Mouse (Mus musculus): Measurements from ENCODE around the gene Myo19. TPM values are rescaled to one million over a fixed set of nuclear protein-coding genes. Genes with fewer than 3 reads are reported as not detected.

The Myo19 gene
- polyA plus RNA-seq, 1 experiment from 2014 or later, result 8.8 TPM

DNA sequence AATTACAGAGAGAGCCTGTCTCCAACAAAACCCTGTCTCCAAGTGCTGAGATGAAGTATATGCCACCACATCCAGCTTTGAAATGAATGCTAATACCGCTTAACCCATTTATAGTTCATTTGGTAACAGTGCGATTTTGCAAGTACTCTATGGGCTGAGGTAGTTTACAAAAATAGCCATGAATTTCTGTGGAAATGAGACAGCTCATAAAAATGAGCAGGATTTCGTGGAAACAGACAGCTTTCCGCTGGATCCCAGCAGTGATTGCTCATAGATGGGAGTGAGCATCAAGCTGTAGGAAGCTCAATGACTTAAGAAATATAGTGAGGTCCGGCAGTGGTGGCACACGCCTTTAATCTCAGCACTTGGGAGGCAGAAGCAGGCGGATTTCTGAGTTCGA, 41.0 kb downstream of the Myo19 start:
- Histone ChIP-seq H3K4me2 (replicated peaks) (no peak overlapping the region), H3K4me3 (no peak overlapping the region), H3K4me1 (peaks cover 5% of the 10 kb centered on the region; the same call in 1 of the 2 replicates), H3K36me3 (no peaks in the 10 kb centered on the region), H3K9ac (no peak overlapping the region), H3K27ac (no peak overlapping the region), H3K27me3 (no peaks in the 10 kb centered on the region), H3K9me3 (replicated peaks) (no peaks in the 10 kb centered on the region)
- ATAC-seq (ENCODE audit: low FRiP score), result no peak
- WGBS, result 87% methylated on average over 8 of the region's 8 CpGs

DNA sequence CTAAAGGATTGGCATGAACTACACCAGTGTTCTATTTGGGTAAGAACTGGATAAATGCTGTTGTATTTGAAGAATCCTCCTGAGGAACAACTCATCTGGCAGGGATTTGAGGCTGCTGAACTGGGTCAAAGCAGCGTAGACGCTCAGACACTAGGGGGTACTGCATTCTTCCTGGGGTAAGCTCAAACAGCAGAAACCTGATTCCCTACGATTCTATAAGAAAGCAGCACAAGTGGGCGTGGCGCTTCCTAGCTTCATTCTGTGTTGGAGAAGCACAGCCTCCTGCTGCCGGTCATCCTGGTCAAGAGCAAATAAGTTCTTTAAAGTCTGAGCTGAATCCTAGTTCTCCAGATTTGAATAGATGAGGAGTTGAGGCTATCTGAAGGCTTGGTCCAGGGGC, 52.3 kb downstream of the Myo19 start:
- Histone ChIP-seq H3K4me1 (no peaks in the 10 kb centered on the region), H3K27me3 (no peaks in the 10 kb centered on the region), H3K27ac (no peak overlapping the region), H3K36me3 (no peaks in the 10 kb centered on the region), H3K9me3 (replicated peaks) (no peaks in the 10 kb centered on the region), H3K4me2 (replicated peaks) (no peak overlapping the region), H3K9ac (no peak overlapping the region), H3K4me3 (no peak overlapping the region)
- WGBS, result 14% methylated on average over 6 of the region's 6 CpGs
- ATAC-seq (ENCODE audit: low FRiP score), result no peak

GRCm38 (mm10) chr11:84939508-84940053, 59.6 kb downstream of the Myo19 start:
- WGBS, result 48% methylated on average over 8 of the region's 8 CpGs
- Histone ChIP-seq H3K4me2 (replicated peaks) (no peak overlapping the region), H3K4me1 (peaks cover 12% of the 10 kb centered on the region), H3K27ac (no peak overlapping the region), H3K9ac (no peak overlapping the region), H3K27me3 (peaks cover 17% of the 10 kb centered on the region), H3K4me3 (no peak overlapping the region), H3K9me3 (replicated peaks) (no peaks in the 10 kb centered on the region), H3K36me3 (no peaks in the 10 kb centered on the region)
- no peak for ATAC-seq (ENCODE audit: low FRiP score)

DNA sequence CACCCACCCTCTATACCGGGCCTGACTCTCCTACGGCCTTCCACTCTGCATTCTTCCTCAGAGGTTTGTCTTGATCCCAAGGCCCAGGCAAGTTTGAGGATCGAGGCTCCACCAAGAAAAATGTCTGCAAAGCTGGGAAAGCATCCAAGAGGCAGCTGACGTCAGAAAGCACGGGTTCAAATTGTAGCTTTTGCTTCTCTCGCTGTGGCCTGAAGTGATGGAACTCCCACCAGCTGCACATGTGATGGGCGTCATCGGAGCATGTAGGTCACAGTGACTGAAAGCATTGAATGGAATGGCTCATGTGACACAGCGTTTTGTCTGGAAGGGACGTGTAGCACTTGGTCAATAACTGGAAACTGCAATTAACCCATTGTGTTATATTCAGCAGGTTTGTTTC, 60.2 kb downstream of the Myo19 start:
- H3K4me3 ChIP-seq, result no peak overlapping the region
- 65% methylated on average over 10 of the region's 10 CpGs for WGBS
- H3K27ac ChIP-seq, result no peak overlapping the region
- no peak overlapping the region for H3K4me2 ChIP-seq (replicated peaks)
- H3K9me3 ChIP-seq (replicated peaks), result no peaks in the 10 kb centered on the region
- H3K27me3 ChIP-seq, result peaks cover 18% of the 10 kb centered on the region
- H3K4me1 ChIP-seq, result peaks cover 18% of the 10 kb centered on the region
- H3K36me3 ChIP-seq, result no peaks in the 10 kb centered on the region
- no peak for ATAC-seq (ENCODE audit: low FRiP score)
- H3K9ac ChIP-seq, result no peak overlapping the region

GRCm38 (mm10) chr11:84943948-84944347, 64.0 kb downstream of the Myo19 start:
- H3K27me3 ChIP-seq, result peaks cover 24% of the 10 kb centered on the region
- no peaks in the 10 kb centered on the region for H3K9me3 ChIP-seq (replicated peaks)
- H3K27ac ChIP-seq, result no peak overlapping the region
- H3K9ac ChIP-seq, result no peak overlapping the region
- H3K36me3 ChIP-seq, result no peaks in the 10 kb centered on the region
- peaks cover 19% of the 10 kb centered on the region for H3K4me1 ChIP-seq
- WGBS, result under 1% methylated on average over 15 of the region's 15 CpGs
- no peak for ATAC-seq (ENCODE audit: low FRiP score)
- H3K4me3 ChIP-seq, result peak overlapping the region; percentile 20; the same call in 1 of the 2 replicates
- peak overlapping the region; percentile 41 for H3K4me2 ChIP-seq (replicated peaks)

GRCm38 (mm10) chr11:84944639-84945435, 64.9 kb downstream of the Myo19 start:
- WGBS, result 5% methylated on average over 12 of the region's 12 CpGs
- Histone ChIP-seq H3K9ac (no peak overlapping the region), H3K9me3 (replicated peaks) (no peaks in the 10 kb centered on the region), H3K4me2 (replicated peaks) (peak overlapping the region; percentile 24), H3K36me3 (no peaks in the 10 kb centered on the region), H3K27ac (no peak overlapping the region), H3K4me3 (no peak overlapping the region), H3K27me3 (peaks cover 24% of the 10 kb centered on the region), H3K4me1 (peaks cover 19% of the 10 kb centered on the region)
- 0 out of 2 replicates have a peak, but pooled peaks have one; percentile 52 for ATAC-seq (ENCODE audit: low FRiP score)

- no peaks in the 10 kb centered on the region for H3K9me3 ChIP-seq (replicated peaks)
- peaks cover 24% of the 10 kb centered on the region for H3K27me3 ChIP-seq
- H3K9ac ChIP-seq, result no peak overlapping the region
- peaks cover 19% of the 10 kb centered on the region for H3K4me1 ChIP-seq
- H3K36me3 ChIP-seq, result no peaks in the 10 kb centered on the region
- no peak for ATAC-seq (ENCODE audit: low FRiP score)
- no peak overlapping the region for H3K4me3 ChIP-seq
- no peak overlapping the region for H3K27ac ChIP-seq
- no peak overlapping the region for H3K4me2 ChIP-seq (replicated peaks)
- 58% methylated on average over 3 of the region's 3 CpGs for WGBS
Observed at GRCm38 (mm10) chr11:84945841-84946240, 65.9 kb downstream of the Myo19 start.

- 63% methylated on average over 6 of the region's 6 CpGs for WGBS
- peaks cover 19% of the 10 kb centered on the region for H3K4me1 ChIP-seq
- H3K9me3 ChIP-seq (replicated peaks), result no peaks in the 10 kb centered on the region
- no peak overlapping the region for H3K27ac ChIP-seq
- ATAC-seq (ENCODE audit: low FRiP score), result no peak
- no peak overlapping the region for H3K4me3 ChIP-seq
- H3K9ac ChIP-seq, result no peak overlapping the region
- peaks cover 24% of the 10 kb centered on the region for H3K27me3 ChIP-seq
- no peaks in the 10 kb centered on the region for H3K36me3 ChIP-seq
- H3K4me2 ChIP-seq (replicated peaks), result no peak overlapping the region
Observed at GRCm38 (mm10) chr11:84947206-84947605, 67.3 kb downstream of the Myo19 start.

GRCm38 (mm10) chr11:84948114-84948513, 68.2 kb downstream of the Myo19 start:
- Histone ChIP-seq H3K4me1 (peaks cover 19% of the 10 kb centered on the region), H3K36me3 (no peaks in the 10 kb centered on the region), H3K27me3 (peaks cover 20% of the 10 kb centered on the region), H3K9ac (no peak overlapping the region), H3K9me3 (replicated peaks) (no peaks in the 10 kb centered on the region), H3K4me2 (replicated peaks) (no peak overlapping the region), H3K27ac (no peak overlapping the region), H3K4me3 (no peak overlapping the region)
- 47% methylated on average over 3 of the region's 3 CpGs for WGBS
- ATAC-seq (ENCODE audit: low FRiP score), result no peak

- H3K9me3 ChIP-seq (replicated peaks), result no peaks in the 10 kb centered on the region
- no peak for ATAC-seq (ENCODE audit: low FRiP score)
- no peak overlapping the region for H3K9ac ChIP-seq
- H3K36me3 ChIP-seq, result no peaks in the 10 kb centered on the region
- H3K4me2 ChIP-seq (replicated peaks), result no peak overlapping the region
- H3K4me1 ChIP-seq, result peaks cover 17% of the 10 kb centered on the region
- 56% methylated on average over 3 of the region's 3 CpGs for whole genome bisulfite sequencing
- no peak overlapping the region for H3K27ac ChIP-seq
- H3K27me3 ChIP-seq, result peaks cover 18% of the 10 kb centered on the region; the same call in 1 of the 2 replicates
- no peak overlapping the region for H3K4me3 ChIP-seq
Observed at GRCm38 (mm10) chr11:84948526-84948925, 68.6 kb downstream of the Myo19 start.

- no peak overlapping the region for H3K27ac ChIP-seq
- no peaks in the 10 kb centered on the region for H3K36me3 ChIP-seq
- H3K4me3 ChIP-seq, result no peak overlapping the region
- ATAC-seq (ENCODE audit: low FRiP score), result no peak
- peaks cover 26% of the 10 kb centered on the region for H3K27me3 ChIP-seq
- 57% methylated on average over 2 of the region's 2 CpGs for WGBS
- no peaks in the 10 kb centered on the region for H3K9me3 ChIP-seq (replicated peaks)
- H3K9ac ChIP-seq, result no peak overlapping the region
- peaks cover 4% of the 10 kb centered on the region for H3K4me1 ChIP-seq
- H3K4me2 ChIP-seq (replicated peaks), result no peak overlapping the region
Observed at GRCm38 (mm10) chr11:84952611-84953010, 72.7 kb downstream of the Myo19 start.

DNA sequence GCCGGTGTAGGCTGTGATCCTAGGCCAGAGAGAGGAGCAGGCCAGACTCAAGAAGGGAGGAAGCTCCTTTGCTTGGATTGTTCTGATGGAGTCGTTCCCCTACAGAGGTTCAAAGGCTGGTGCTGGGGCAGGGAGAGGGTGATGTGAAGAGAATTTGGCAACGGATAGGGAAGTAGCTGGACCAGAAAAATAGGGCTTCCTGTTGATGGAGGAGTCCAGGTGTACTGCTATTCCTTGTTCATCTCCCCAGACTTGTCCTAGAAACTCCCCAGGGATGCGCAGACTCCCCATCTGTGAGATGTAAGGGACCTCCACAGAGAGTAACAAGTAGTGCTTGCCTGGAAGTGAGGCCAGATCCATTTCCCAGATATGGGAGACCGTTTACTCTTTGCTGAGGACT, 76.5 kb downstream of the Myo19 start:
- 35% methylated on average over 5 of the region's 5 CpGs for WGBS
- Histone ChIP-seq H3K27me3 (peaks cover 61% of the 10 kb centered on the region), H3K4me3 (no peak overlapping the region), H3K4me2 (replicated peaks) (no peak overlapping the region), H3K9ac (no peak overlapping the region), H3K36me3 (no peaks in the 10 kb centered on the region), H3K9me3 (replicated peaks) (no peaks in the 10 kb centered on the region), H3K27ac (no peak overlapping the region), H3K4me1 (peaks cover 19% of the 10 kb centered on the region)
- no peak for ATAC-seq (ENCODE audit: low FRiP score)

DNA sequence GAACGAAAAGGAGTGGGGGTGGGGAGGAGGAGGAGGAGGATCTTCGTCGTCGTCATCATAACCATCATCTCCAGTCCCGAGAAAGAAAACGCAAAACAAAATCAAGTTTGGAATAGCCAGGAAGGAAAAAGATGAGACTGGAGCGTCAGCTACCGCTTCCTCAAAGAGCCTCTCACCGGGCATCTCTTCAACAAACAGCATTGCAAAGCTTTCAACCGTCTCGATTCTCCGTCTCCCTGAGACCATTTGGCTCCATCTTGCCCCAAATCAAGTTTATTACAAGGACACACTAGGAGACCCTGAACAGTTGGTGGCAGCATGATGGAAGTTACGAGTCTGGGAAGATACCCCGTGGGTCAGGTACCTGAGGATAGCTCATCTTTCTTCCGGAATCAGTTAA, 77.2 kb downstream of the Myo19 start:
- no peak for ATAC-seq (ENCODE audit: low FRiP score)
- H3K4me1 ChIP-seq, result peaks cover 19% of the 10 kb centered on the region
- H3K9me3 ChIP-seq (replicated peaks), result no peaks in the 10 kb centered on the region
- peak overlapping the region; percentile 33 for H3K4me3 ChIP-seq
- no peak overlapping the region for H3K9ac ChIP-seq
- peaks cover 61% of the 10 kb centered on the region for H3K27me3 ChIP-seq
- WGBS, result 11% methylated on average over 15 of the region's 15 CpGs
- peak overlapping the region; percentile 54 for H3K4me2 ChIP-seq (replicated peaks)
- no peaks in the 10 kb centered on the region for H3K36me3 ChIP-seq
- H3K27ac ChIP-seq, result no peak overlapping the region

Measured in hindbrain, embryonic 12.5 days (tissue).